Mouse (Mus musculus): ENCODE data around the gene 4933409G03Rik. TPM values are rescaled to one million over a fixed set of nuclear protein-coding genes. Genes with fewer than 3 reads are reported as not detected.
"Not testable (repeated sequence)": the region's sequence is repeated elsewhere in the genome, so short reads cannot be mapped to it uniquely, and the experiment has no call there.

4933409G03Rik gene
- polyA plus RNA-seq (2015; fragmentation: Nextera tagmentation; extraction: Ambion mirVana): not detected in 2 replicates

DNA sequence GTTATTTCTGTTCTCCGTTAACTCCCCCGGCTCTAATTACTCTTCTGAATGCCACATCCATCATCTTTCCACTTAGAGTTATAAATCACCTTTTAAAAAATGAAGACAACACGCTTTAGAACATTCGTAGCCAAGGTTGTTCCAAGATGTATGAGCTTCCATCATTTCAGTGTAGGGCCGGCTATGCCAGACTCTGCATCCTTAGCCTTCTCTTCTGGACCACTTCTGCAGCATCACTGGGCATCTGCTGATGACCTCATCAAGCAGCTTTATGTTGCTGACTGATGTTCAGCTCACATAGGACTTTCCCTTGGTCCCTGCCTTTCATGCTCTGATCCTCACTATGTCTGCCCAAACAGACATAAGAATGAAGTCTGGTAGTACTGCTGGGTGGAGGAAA, at the start of gene 4933409G03Rik:
Gene 4933409G03Rik (plus strand): TSS at position 301 of the 400 bp plus-strand sequence.
- Histone ChIP-seq H3K27me3 (replicated peaks; ENCODE audit: control insufficient read depth, insufficient read depth, low read length) (no peaks in the 10 kb centered on the region), H3K4me3 (replicated peaks; ENCODE audit: low read length) (no peak within 1 kb of the TSS), H3K4me2 (ENCODE audit: low read length) (no peak within 1 kb of the TSS), H3K27ac (ENCODE audit: low read length) (no peak within 1 kb of the TSS), H3K4me1 (replicated peaks; ENCODE audit: control insufficient read depth, insufficient read depth, low read length) (no peaks in the 10 kb centered on the region), H3K9me3 (ENCODE audit: control insufficient read depth, low read length) (no peaks in the 10 kb centered on the region), H3K9ac (replicated peaks; ENCODE audit: low read depth, low read length) (no peak within 1 kb of the TSS), H3K36me3 (ENCODE audit: control insufficient read depth, insufficient read depth) (no peaks in the 10 kb centered on the region)
- WGBS: 94% methylated on average over 5 of the region's 5 CpGs
- ATAC-seq: no peak

GRCm38 (mm10) chr2:68544190-68544589, 38.0 kb upstream of the 4933409G03Rik start:
- WGBS: 64% methylated on average over 2 of the region's 2 CpGs
- no peaks in the 10 kb centered on the region for H3K4me1 ChIP-seq (replicated peaks; ENCODE audit: control insufficient read depth, insufficient read depth, low read length)
- no peak for ATAC-seq

GRCm38 (mm10) chr2:68560821-68561220, 21.4 kb upstream of the 4933409G03Rik start:
- no peaks in the 10 kb centered on the region for H3K36me3 ChIP-seq (ENCODE audit: control insufficient read depth, insufficient read depth)
- H3K9me3 ChIP-seq (ENCODE audit: control insufficient read depth, low read length): no peaks in the 10 kb centered on the region
- ATAC-seq: peak; percentile 43; the same call in 1 of the 2 replicates
- WGBS: 50% methylated on average over 4 of the region's 4 CpGs
- H3K27ac ChIP-seq (ENCODE audit: low read length): no peak overlapping the region
- H3K4me1 ChIP-seq (replicated peaks; ENCODE audit: control insufficient read depth, insufficient read depth, low read length): no peaks in the 10 kb centered on the region
- H3K4me2 ChIP-seq (ENCODE audit: low read length): no peak overlapping the region
- no peak overlapping the region for H3K4me3 ChIP-seq (replicated peaks; ENCODE audit: low read length)
- H3K27me3 ChIP-seq (replicated peaks; ENCODE audit: control insufficient read depth, insufficient read depth, low read length): no peaks in the 10 kb centered on the region
- no peak overlapping the region for H3K9ac ChIP-seq (replicated peaks; ENCODE audit: low read depth, low read length)

More at GRCm38 (mm10) chr2:68544190-68544589, 38.0 kb upstream of the 4933409G03Rik start:
- H3K27me3 ChIP-seq (replicated peaks; ENCODE audit: control insufficient read depth, insufficient read depth, low read length): no peaks in the 10 kb centered on the region
- H3K27ac ChIP-seq (ENCODE audit: low read length): no peak overlapping the region
- H3K4me3 ChIP-seq (replicated peaks; ENCODE audit: low read length): no peak overlapping the region
- H3K36me3 ChIP-seq (ENCODE audit: control insufficient read depth, insufficient read depth): no peaks in the 10 kb centered on the region
- H3K4me2 ChIP-seq (ENCODE audit: low read length): no peak overlapping the region
- H3K9ac ChIP-seq (replicated peaks; ENCODE audit: low read depth, low read length): no peak overlapping the region
- no peaks in the 10 kb centered on the region for H3K9me3 ChIP-seq (ENCODE audit: control insufficient read depth, low read length)

GRCm38 (mm10) chr2:68563331-68563730, 18.9 kb upstream of the 4933409G03Rik start:
- Histone ChIP-seq H3K27me3 (replicated peaks; ENCODE audit: control insufficient read depth, insufficient read depth, low read length) (no peaks in the 10 kb centered on the region), H3K9me3 (ENCODE audit: control insufficient read depth, low read length) (no peaks in the 10 kb centered on the region), H3K27ac (ENCODE audit: low read length) (no peak overlapping the region), H3K4me3 (replicated peaks; ENCODE audit: low read length) (no peak overlapping the region), H3K9ac (replicated peaks; ENCODE audit: low read depth, low read length) (no peak overlapping the region), H3K4me2 (ENCODE audit: low read length) (no peak overlapping the region), H3K36me3 (ENCODE audit: control insufficient read depth, insufficient read depth) (no peaks in the 10 kb centered on the region), H3K4me1 (replicated peaks; ENCODE audit: control insufficient read depth, insufficient read depth, low read length) (no peaks in the 10 kb centered on the region)
- ATAC-seq: peak; percentile 45; the same call in 1 of the 2 replicates
- WGBS: 13% methylated on average over 3 of the region's 3 CpGs

- Histone ChIP-seq H3K4me2 (ENCODE audit: low read length) (peak overlapping the region; percentile 5; the same call in 1 of the 2 replicates), H3K36me3 (ENCODE audit: control insufficient read depth, insufficient read depth) (no peaks in the 10 kb centered on the region), H3K9me3 (ENCODE audit: control insufficient read depth, low read length) (no peaks in the 10 kb centered on the region), H3K9ac (replicated peaks; ENCODE audit: low read depth, low read length) (no peak overlapping the region), H3K27me3 (replicated peaks; ENCODE audit: control insufficient read depth, insufficient read depth, low read length) (no peaks in the 10 kb centered on the region), H3K27ac (ENCODE audit: low read length) (no peak overlapping the region), H3K4me1 (replicated peaks; ENCODE audit: control insufficient read depth, insufficient read depth, low read length) (no peaks in the 10 kb centered on the region), H3K4me3 (replicated peaks; ENCODE audit: low read length) (no peak overlapping the region)
- peak; percentile 89 for ATAC-seq
- WGBS: 74% methylated on average over 15 of the region's 15 CpGs
These were observed 13.9 kb upstream of the 4933409G03Rik start for GRCm38 (mm10) chr2:68568361-68568760.

DNA sequence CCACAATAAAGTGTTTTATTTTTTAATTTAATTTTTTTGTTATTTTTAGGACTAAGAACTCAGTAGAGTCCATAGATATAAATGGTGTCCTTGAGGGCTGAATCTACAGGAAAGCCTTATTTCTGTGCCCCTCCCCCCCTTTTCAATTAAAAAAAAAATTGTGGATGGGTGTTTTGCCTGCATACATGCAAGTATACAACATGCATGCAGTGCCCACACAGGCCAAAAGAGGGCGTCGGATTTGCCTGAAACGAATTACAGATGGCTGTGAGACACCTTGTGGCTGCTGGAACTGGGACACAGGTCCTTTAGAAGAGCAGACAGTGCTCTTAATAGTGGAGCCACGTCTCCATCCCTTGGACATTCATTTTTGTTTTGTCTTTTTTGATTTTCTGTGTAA, 9.9 kb upstream of the 4933409G03Rik start:
- H3K4me3 ChIP-seq (replicated peaks; ENCODE audit: low read length): no peak overlapping the region

DNA sequence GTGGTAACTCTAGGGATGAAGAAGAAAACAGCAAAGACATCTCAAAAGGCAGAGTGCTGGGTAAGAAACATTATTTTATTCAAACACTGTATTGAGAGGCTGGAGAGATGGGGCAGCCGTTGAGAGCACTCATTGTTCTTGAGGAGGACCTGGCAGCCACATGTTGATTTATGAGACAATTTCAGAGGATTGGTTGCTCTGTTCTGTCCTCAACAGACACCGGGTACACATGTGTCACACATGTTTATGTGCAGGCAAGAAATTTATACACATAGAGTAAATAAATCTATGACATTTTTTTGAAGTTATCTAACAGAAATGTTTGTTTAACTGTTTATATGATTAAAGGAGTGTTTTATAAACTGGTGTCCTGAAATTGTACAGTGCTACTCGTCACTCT, 10.6 kb downstream of the 4933409G03Rik start:
- no peaks in the 10 kb centered on the region for H3K27me3 ChIP-seq (replicated peaks; ENCODE audit: control insufficient read depth, insufficient read depth, low read length)
- no peak overlapping the region for H3K9ac ChIP-seq (replicated peaks; ENCODE audit: low read depth, low read length)
- no peak overlapping the region for H3K27ac ChIP-seq (ENCODE audit: low read length)
- H3K4me2 ChIP-seq (ENCODE audit: low read length): no peak overlapping the region
- no peaks in the 10 kb centered on the region for H3K36me3 ChIP-seq (ENCODE audit: control insufficient read depth, insufficient read depth)
- H3K4me3 ChIP-seq (replicated peaks; ENCODE audit: low read length): no peak overlapping the region
- no peaks in the 10 kb centered on the region for H3K4me1 ChIP-seq (replicated peaks; ENCODE audit: control insufficient read depth, insufficient read depth, low read length)
- no peak for ATAC-seq
- WGBS: 72% methylated on average over 3 of the region's 3 CpGs
- no peaks in the 10 kb centered on the region for H3K9me3 ChIP-seq (ENCODE audit: control insufficient read depth, low read length)

More for the DNA sequence above, 9.9 kb upstream of the 4933409G03Rik start:
- no peak overlapping the region for H3K27ac ChIP-seq (ENCODE audit: low read length)
- no peaks in the 10 kb centered on the region for H3K27me3 ChIP-seq (replicated peaks; ENCODE audit: control insufficient read depth, insufficient read depth, low read length)
- H3K36me3 ChIP-seq (ENCODE audit: control insufficient read depth, insufficient read depth): no peaks in the 10 kb centered on the region
- no peaks in the 10 kb centered on the region for H3K4me1 ChIP-seq (replicated peaks; ENCODE audit: control insufficient read depth, insufficient read depth, low read length)
- no peaks in the 10 kb centered on the region for H3K9me3 ChIP-seq (ENCODE audit: control insufficient read depth, low read length)
- no peak overlapping the region for H3K9ac ChIP-seq (replicated peaks; ENCODE audit: low read depth, low read length)
- no peak overlapping the region for H3K4me2 ChIP-seq (ENCODE audit: low read length)
- 23% methylated on average over 4 of the region's 4 CpGs for WGBS
- no peak for ATAC-seq

- not testable (repeated sequence) for H3K4me1 ChIP-seq (replicated peaks; ENCODE audit: control insufficient read depth, insufficient read depth, low read length); H3K4me2 ChIP-seq (ENCODE audit: low read length); H3K27ac ChIP-seq (ENCODE audit: low read length); ATAC-seq; H3K4me3 ChIP-seq (replicated peaks; ENCODE audit: low read length); H3K9me3 ChIP-seq (ENCODE audit: control insufficient read depth, low read length); H3K27me3 ChIP-seq (replicated peaks; ENCODE audit: control insufficient read depth, insufficient read depth, low read length); H3K36me3 ChIP-seq (ENCODE audit: control insufficient read depth, insufficient read depth); H3K9ac ChIP-seq (replicated peaks; ENCODE audit: low read depth, low read length)
- WGBS: 75% methylated on average over 1 of the region's 5 CpGs
These were observed 74.0 kb downstream of the 4933409G03Rik start, which contains the start of gene 4932414N04Rik for GRCm38 (mm10) chr2:68656186-68656585. Gene 4932414N04Rik (plus strand): TSS chr2:68656486.

Data from forebrain, embryonic 16.5 days (tissue).